Mouse (Mus musculus) MEL (cell line): ENCODE measurements at regions not wholly inside any gene's neighbourhood (a gene's known extent, or its start where the extent isn't known, plus 50 kb on each side); places are given as distances from the start of the nearest gene placed in this dataset.

Experiments
- BHLHE40 ChIP-seq: IDR thresholded peaks from 2 replicates; pipeline ENCODE4 v1.6.1; 2012; ENCODE audit warnings: low read depth, mild to moderate bottlenecking, inconsistent platforms, low read length, improper control_type of control experiment, borderline replicate concordance
- CTCF ChIP-seq, 3 experiments: IDR thresholded peaks in 2 of 3; conservative IDR thresholded peaks in 1 of 3; 2 replicates each; pipeline ENCODE4 v1.5.1; 2011 to 2012; ENCODE audit warnings: low read length in 3 of 3, low read depth in 2 of 3, mild to moderate bottlenecking in 2 of 3, improper control_type of control experiment in 1 of 3, inconsistent platforms in 1 of 3, mixed read lengths in 1 of 3, moderate library complexity in 1 of 3; ENCODE audit not compliant: control insufficient read depth in 1 of 3, insufficient read depth in 1 of 3, poor library complexity in 1 of 3, severe bottlenecking in 1 of 3
- ETS1 ChIP-seq: IDR thresholded peaks from 2 replicates; pipeline ENCODE4 v1.6.1; 2012; ENCODE audit warnings: low read depth, mild to moderate bottlenecking, inconsistent platforms, low read length, improper control_type of control experiment, moderate library complexity
- HCFC1 ChIP-seq: IDR thresholded peaks from 2 replicates; pipeline ENCODE4 v1.6.1; 2012; ENCODE audit warnings: low read depth, mild to moderate bottlenecking, inconsistent platforms, low read length, improper control_type of control experiment, moderate library complexity
- KAT2A ChIP-seq: conservative IDR thresholded peaks from 2 replicates; pipeline ENCODE4 v1.6.1; 2012; ENCODE audit warnings: low read depth, low read length, improper control_type of control experiment, inconsistent platforms
- MEF2A ChIP-seq: IDR thresholded peaks from 2 replicates; pipeline ENCODE4 v1.6.1; 2014; ENCODE audit warnings: low read depth, mild to moderate bottlenecking, inconsistent platforms, low read length, improper control_type of control experiment; ENCODE audit not compliant: poor library complexity, insufficient replicate concordance, severe bottlenecking; ENCODE audit errors: extremely low read depth
- UBTF ChIP-seq: IDR thresholded peaks from 2 replicates; pipeline ENCODE4 v1.6.1; 2012; ENCODE audit warnings: low read depth, mild to moderate bottlenecking, inconsistent platforms, low read length, improper control_type of control experiment, moderate library complexity, borderline replicate concordance; ENCODE audit not compliant: insufficient read depth

GRCm38 (mm10) chr5:149861489-149861962, 156.9 kb upstream of the Rxfp2 start:
- no peak for TF ChIP-seq UBTF
- TF ChIP-seq CTCF (IDR thresholded peaks at IDR 0.05 in 2 of 3, conservative IDR thresholded peaks at IDR 0.05 in 1 of 3; ENCODE audit: control insufficient read depth in 1 of 3, insufficient read depth in 1 of 3, low read depth in 2 of 3, low read length in 3 of 3, poor library complexity in 1 of 3, severe bottlenecking in 1 of 3): peak; percentile 79 to 90 (median 88)
- no peak for TF ChIP-seq KAT2A
- TF ChIP-seq ETS1: no peak
- TF ChIP-seq MEF2A: no peak
- TF ChIP-seq BHLHE40: peak; percentile 53
- TF ChIP-seq HCFC1: no peak
